Mouse (Mus musculus): ENCODE results near the gene Lsm14b.

GRCm38 (mm10) chr2:180025861-180026200 lies 1.0 kb downstream of the Lsm14b start:
- TF ChIP-seq CTCF (conservative IDR thresholded peaks at IDR 0.05 in 1 of 2, IDR thresholded peaks at IDR 0.05 in 1 of 2; ENCODE audit: low read depth in 2 of 2, low read length in 2 of 2): no peak
- no peak for TF ChIP-seq JUND (conservative IDR thresholded peaks at IDR 0.05; ENCODE audit: low read depth, low read length)
- TF ChIP-seq MAX (IDR thresholded peaks at IDR 0.05; ENCODE audit: low read length): no peak
- TF ChIP-seq RCOR1 (conservative IDR thresholded peaks at IDR 0.05; ENCODE audit: low read depth, low read length): no peak
- TF ChIP-seq POLR2A (IDR thresholded peaks at IDR 0.05; ENCODE audit: low read depth, low read length): no peak
- no peak for TF ChIP-seq ZKSCAN1 (IDR thresholded peaks at IDR 0.05; ENCODE audit: borderline replicate concordance, low read depth, low read length)
- TF ChIP-seq EP300 (IDR thresholded peaks at IDR 0.05; ENCODE audit: low read length): no peak
- no peak for TF ChIP-seq MEF2A (IDR thresholded peaks at IDR 0.05; ENCODE audit: borderline replicate concordance, low read depth, low read length)
